Mouse (Mus musculus) thymus, adult 18-20 months (tissue): ENCODE measurements around the gene Abhd2.

Source experiments
- DNase-seq, 2 experiments: peaks; one replicate each; pipeline ENCODE4 v3.0.0; 2022; ENCODE audit warnings: mixed read lengths in 2 of 2

Abhd2 gene

DNA sequence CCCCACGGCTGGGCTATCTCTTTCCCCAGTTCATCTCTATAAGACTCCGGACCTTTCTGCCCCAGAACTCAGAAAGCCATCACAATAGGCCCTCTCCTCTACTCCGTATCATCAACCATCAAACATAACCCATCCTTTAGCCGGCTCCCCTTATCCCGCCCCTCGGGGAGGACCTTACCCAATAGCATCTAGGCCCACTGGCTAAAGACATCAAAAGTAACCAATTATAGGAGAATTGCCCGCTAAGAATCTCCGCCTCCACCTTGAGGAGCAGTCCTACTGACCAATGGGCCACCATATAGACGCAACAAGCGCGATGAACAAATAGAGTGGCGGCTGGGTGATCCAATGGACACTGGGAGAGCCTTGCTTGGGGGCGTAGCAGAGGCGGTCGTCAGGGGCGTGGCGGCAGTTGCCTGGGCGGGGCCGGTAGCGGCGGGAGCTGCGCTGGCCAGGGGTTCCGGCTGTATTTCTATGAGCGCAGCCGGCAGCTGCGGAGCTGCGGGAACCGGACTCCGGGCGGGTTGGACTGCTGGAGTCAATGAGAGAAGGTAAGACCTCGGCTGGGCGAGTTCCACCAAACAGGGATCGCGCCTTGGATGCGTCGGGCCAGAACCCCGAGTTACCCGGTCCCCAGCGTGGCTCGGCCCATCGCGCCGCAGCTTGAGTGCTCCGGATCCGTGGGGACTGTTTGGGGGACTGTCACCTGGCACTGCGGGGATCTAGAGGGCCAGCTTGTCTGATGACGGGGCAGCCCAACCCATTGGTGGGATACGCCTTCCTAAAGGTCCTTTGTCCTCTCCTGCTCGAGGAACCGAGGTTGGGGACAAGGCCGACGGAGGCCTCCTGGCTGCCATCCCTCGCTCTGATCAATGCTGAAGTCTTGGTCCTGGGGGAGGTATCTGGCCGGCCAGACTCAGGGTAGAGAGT lies at the start of gene Abhd2:
TSS of gene Abhd2 (plus strand) at position 411 of the 930 bp plus-strand sequence.
- peak; percentile 97 to 99 for DNase-seq

GRCm38 (mm10) chr7:79225477-79225876 lies 47.5 kb upstream of the Abhd2 start:
- DNase-seq = no peak

GRCm38 (mm10) chr7:79226172-79226571 lies 46.8 kb upstream of the Abhd2 start:
- DNase-seq = no peak

DNA sequence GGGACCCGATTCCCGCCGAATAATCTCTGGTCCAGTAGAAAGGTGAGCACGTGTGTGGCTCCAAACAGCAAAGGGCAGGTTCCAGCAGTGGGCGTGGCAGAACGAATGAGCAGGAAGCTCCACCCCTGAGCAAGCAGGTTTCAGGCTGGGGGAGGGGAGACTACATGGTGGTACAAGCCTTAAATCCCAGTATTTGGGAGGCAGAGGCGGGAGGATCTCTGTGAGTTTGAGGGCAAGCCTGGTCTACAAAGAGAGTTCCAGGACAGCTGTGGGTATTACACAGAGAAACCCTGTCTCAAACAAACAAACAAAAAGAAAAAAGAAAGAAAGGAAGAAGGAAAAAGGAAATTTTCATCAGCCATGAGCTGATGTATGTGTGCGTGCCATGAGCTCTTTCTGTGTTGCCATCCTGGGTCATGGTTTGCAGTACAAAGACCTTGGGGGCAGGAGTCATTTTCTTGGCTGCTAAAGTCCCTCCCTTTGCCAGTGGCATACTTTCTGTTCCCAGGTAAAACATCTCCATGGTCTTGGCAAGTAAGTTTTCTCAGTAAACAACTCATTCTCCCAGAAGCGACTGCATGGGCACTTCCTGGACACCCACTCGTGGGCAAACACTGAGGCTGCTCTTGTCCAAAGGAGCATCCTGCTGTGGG lies 46.0 kb upstream of the Abhd2 start:
- no peak for DNase-seq

DNA sequence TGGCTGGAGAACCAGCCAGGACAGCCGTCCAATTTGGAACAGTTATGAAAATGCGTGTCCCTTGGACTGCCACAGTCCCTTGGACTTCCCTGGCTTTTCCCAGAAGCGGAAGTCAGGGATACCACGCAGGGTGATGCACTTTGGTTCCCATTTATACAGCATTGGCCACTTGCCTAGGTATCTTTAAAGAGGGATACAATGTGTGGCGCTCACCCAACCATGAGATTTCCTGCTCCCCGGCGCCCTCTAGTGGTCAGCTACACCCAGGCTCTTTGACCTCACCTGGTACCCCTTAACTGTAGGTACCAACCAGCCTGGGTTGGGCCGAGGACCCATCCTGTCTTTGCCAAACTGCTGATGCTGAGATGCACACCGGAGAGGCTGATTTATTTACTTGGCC lies 44.5 kb upstream of the Abhd2 start:
- DNase-seq = peak; percentile 46 to 57

DNA sequence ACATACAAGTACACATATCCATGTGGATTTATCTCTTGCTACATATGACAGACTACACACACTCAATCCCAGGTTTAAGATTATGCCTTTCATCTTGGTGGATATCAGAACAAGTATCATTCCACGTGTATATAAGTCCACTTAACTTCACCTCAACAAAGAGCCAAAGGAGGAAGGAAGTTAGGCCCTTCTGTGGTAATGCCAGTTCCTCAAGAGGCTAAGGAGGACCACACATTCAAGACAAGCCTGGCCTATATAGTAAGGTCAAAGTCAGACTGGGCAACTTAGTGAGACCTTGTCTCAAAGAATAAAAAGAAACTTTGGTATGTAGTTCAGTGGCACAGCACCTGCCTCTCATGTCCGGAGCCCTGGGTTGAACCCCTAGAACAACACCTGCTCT lies 41.4 kb upstream of the Abhd2 start:
- no peak for DNase-seq

- no peak for DNase-seq
Measured at GRCm38 (mm10) chr7:79232048-79232447, 41.0 kb upstream of the Abhd2 start.

DNA sequence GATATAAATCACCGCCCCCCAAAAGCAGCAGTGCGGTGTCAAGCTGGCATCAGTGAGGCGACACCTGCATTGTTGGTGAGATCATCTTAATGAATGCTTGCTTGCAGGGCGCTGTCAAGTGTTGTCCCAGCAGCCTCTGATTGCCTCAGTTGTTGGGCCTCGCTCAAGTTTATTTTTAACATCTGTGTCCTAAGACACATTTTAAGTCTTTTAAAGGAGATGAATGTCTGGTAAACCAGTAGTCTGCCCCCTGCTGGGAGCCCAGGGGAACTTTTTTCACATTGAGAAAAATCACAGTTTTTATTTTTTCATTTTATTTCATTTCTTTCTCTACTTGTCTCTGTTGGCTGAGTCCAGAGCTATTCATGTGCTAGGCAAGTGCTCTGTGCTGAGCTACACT lies 34.3 kb upstream of the Abhd2 start:
- DNase-seq = no peak

GRCm38 (mm10) chr7:79241931-79242625 lies 30.9 kb upstream of the Abhd2 start:
- DNase-seq = no peak

GRCm38 (mm10) chr7:79243236-79243635 lies 29.8 kb upstream of the Abhd2 start:
- DNase-seq = no peak

- no peak for DNase-seq
Measured at GRCm38 (mm10) chr7:79246039-79246670, 26.8 kb upstream of the Abhd2 start.

DNA sequence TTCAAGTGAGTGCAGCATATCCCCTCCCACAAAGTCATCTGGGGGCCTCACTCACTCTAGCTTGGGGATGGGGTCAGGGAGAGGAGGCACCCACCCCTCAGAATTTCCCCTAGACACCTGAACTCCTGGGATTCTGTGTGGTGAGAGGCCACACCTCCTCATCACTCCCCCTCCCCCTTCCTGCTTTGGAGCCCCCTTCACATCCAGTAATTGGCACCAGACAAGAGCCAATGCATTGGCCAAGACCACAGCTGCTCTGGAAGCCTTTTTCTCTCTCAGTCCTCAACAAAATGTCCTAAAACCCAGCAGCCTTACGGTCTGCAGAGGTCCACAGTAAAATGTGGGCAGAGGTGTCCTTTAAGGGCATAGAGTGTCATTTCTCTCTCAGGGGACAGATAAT lies 25.6 kb upstream of the Abhd2 start:
- no peak for DNase-seq

- DNase-seq = no peak
Measured at GRCm38 (mm10) chr7:79247881-79248389, 25.1 kb upstream of the Abhd2 start.

DNA sequence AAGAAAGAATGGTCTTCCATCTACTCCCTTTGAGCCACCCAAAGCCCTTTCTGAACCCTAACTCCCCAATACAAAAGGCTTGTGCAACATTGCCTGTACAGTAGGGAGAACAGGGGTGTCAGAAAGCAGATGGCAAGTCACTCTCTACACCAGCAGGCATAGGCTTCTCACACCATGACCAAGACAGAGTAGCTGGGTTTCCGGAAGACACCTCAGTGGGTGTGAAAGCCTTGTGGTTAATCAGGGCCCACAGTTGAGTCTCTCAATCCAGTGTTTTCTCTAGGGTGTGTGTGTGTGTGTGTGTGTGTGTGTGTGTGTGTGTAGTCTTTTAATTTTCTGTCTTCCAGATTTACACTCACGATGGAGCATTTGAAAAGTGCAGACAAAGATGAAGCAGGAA lies 23.4 kb upstream of the Abhd2 start:
- no peak for DNase-seq

DNA sequence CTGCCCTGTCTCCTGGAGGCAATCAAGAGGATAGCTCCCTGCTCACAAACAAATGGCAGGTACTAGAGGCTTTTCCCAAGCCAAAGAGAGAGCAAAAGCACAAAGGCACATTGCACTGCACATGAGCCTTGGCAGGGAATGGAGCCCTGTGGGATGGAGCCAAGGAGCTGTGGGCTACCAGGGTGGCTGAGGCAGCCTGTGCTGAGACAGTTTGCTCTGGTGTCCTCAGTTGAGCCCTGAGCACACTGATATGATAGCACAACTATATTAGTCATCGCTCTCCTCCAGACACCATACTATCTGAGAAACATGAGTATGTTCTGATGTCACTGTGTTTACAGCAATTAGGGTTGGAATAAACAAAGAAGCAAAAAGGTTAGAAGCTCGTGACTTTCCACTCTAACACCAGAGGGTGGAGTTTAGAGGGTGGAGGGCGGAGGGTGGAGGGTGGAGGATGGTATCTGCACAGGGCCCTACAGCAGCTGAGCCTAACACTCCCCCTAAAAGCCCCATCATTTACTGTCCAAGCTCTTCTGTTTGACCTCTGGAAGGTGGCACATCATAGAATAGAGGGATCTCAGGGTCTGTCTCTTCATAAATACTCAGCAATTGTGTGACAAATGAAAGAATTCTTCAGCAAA lies 18.6 kb upstream of the Abhd2 start:
- no peak for DNase-seq

GRCm38 (mm10) chr7:79255350-79255749 lies 17.6 kb upstream of the Abhd2 start:
- no peak for DNase-seq

DNA sequence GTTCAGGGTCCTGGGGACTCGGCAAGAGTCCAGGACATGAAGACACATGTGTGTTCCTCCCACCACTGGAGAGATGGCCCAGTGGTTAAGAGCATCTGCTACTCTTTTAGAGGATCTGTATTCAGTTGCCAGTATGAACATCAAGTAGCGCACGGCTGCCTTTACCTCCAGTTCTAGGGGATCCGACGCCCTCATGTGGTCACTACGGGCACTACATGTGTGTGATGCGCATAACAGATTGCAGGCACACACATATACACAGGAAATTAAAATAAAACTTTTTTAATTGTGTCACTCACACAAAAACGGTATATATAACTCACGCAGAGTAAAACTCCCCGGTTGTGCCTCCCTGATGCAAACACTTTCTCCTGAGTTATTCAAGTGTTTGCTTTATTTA lies 17.2 kb upstream of the Abhd2 start:
- DNase-seq = no peak

DNA sequence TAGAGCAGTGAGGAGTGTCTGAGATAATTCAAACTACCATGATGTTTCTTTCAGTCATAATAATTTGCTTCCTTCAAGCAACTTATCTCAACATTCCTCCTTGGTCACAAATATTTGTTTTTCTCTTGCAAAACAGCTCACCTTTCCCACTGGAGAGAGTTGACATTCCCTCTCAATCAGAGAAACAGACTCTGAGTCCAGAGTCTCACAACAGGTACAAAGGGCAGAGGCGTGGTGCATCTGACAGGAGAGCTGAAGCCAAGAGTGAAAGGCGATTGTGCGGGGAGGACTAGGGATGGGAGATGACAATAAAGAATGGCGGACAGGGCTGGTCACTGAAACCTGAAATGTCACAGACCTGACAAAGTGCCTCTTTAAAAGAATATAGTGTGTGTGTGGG lies 16.3 kb upstream of the Abhd2 start:
- no peak for DNase-seq

DNA sequence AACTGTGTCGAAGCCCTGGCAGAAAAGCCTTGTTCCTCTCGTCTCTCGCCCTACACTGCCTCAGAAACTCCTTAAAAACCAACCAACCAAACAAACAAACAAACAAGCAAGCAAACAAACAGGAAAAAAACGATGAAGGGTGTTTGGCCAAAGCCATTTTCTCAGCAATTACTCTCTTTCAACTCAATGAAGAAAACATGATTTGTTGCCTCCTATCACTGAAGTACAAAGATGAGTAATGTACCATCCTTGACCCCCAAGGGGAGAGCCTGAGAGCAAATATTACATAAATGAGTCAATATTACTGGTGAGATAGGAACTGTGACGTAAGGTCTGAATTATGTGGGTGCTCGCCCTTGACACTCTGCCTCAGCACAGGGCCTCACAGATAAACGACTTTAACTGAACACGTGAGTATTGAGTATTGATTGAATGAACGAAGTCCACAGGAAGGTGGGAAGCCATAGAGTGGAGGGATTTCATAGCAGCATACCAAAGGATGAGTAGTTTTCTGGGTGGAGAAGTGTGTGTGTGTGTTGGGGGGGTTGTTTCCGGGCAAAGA lies 13.9 kb upstream of the Abhd2 start:
- no peak for DNase-seq

GRCm38 (mm10) chr7:79262478-79262877 lies 10.5 kb upstream of the Abhd2 start:
- DNase-seq = no peak

- DNase-seq = no peak
Measured at GRCm38 (mm10) chr7:79263776-79264175, 9.2 kb upstream of the Abhd2 start.

DNA sequence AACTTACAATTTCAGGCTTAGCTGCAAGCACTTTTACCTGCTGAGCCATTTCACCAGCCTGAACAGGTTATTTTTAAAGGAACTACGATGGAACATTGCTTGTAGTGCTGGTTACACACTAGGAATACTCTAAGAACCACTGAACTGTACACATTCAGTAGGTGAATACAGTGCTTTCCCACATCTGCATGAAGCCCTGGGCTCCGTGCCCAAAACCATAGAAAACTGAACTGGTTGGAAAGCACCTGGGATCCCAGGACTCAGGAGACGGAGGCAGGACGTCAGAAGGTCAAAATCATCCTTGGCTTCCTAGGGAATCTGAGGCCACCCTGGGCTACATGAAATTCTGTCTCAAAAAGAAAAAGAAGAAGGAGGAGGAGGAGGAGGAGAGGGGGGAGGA lies 6.8 kb upstream of the Abhd2 start:
- no peak for DNase-seq
